Mouse (Mus musculus) CH12.LX (cell line): ENCODE measurements around the gene Tns4.

Experiments used
- EP300 ChIP-seq: IDR thresholded peaks from 2 replicates; pipeline ENCODE4 v1.6.1; 2011; ENCODE audit warnings: low read length, improper control_type of control experiment
- POLR2A ChIP-seq: IDR thresholded peaks from 2 replicates; pipeline ENCODE4 v1.6.1; 2011; ENCODE audit warnings: low read depth, mild to moderate bottlenecking, improper control_type of control experiment, low read length
- ZKSCAN1 ChIP-seq: IDR thresholded peaks from 2 replicates; pipeline ENCODE4 v1.6.1; 2012; ENCODE audit warnings: low read depth, inconsistent platforms, low read length, improper control_type of control experiment, borderline replicate concordance

GRCm38 (mm10) chr11:99081566-99081965 is 7.5 kb downstream of the Tns4 start:
- TF ChIP-seq POLR2A (no peak), ZKSCAN1 (no peak), EP300 (no peak)
